ENCODE assay signal across 8 mouse cellular contexts in genomic region chr2:9878564-9879081, GRCm38 (mm10). TPM values are rescaled to one million over a fixed set of nuclear protein-coding genes. Genes with fewer than 3 reads are reported as not detected.
DNase-seq lines count a peak whose midpoint lies in the region; ATAC-seq lines count a peak whose summit lies in the region.

No protein-coding gene starts in this region.

- no peak overlapping the region for H3K27ac ChIP-seq in forebrain, embryonic 12.5 days
- H3K27ac ChIP-seq in liver, embryonic 15.5 days (replicated peaks): peak overlapping the region; percentile 45; the same call in 1 of the 2 replicates
- H3K27ac ChIP-seq in neural tube, embryonic 11.5 days (ENCODE audit: low read depth, low read length): no peak overlapping the region

- WGBS in forebrain, embryonic 12.5 days: under 1% methylated on average over 30 of the region's 33 CpGs
- WGBS in liver, embryonic 15.5 days (ENCODE audit: insufficient replicate concordance): under 1% methylated on average over 33 of the region's 33 CpGs
- under 1% methylated on average over 28 of the region's 33 CpGs for WGBS in neural tube, embryonic 11.5 days

- H3K9me3 ChIP-seq in forebrain, embryonic 12.5 days: no peaks in the 10 kb centered on the region
- no peaks in the 10 kb centered on the region for H3K9me3 ChIP-seq in liver, embryonic 15.5 days (replicated peaks)
- H3K9me3 ChIP-seq in neural tube, embryonic 11.5 days (ENCODE audit: control insufficient read depth, low read length): no peaks in the 10 kb centered on the region

- H3K36me3 ChIP-seq in forebrain, embryonic 12.5 days (replicated peaks): no peaks in the 10 kb centered on the region
- no peaks in the 10 kb centered on the region for H3K36me3 ChIP-seq in liver, embryonic 15.5 days (replicated peaks)
- H3K36me3 ChIP-seq in neural tube, embryonic 11.5 days (ENCODE audit: control insufficient read depth, insufficient read depth, low read length): no peaks in the 10 kb centered on the region

- peak overlapping the region; percentile 46 for H3K4me3 ChIP-seq in forebrain, embryonic 12.5 days (replicated peaks)
- H3K4me3 ChIP-seq in liver, embryonic 15.5 days (replicated peaks): peak overlapping the region; percentile 54
- peak overlapping the region; percentile 38 for H3K4me3 ChIP-seq in neural tube, embryonic 11.5 days (ENCODE audit: low read depth, low read length)

- peak overlapping the region; percentile 76 for H3K4me2 ChIP-seq in forebrain, embryonic 12.5 days
- H3K4me2 ChIP-seq in liver, embryonic 15.5 days: peak overlapping the region; percentile 76
- H3K4me2 ChIP-seq in neural tube, embryonic 11.5 days (ENCODE audit: low read depth): peak overlapping the region; percentile 82

- H3K4me1 ChIP-seq in forebrain, embryonic 12.5 days: peaks cover 57% of the 10 kb centered on the region
- H3K4me1 ChIP-seq in liver, embryonic 15.5 days (replicated peaks): peaks cover 31% of the 10 kb centered on the region
- H3K4me1 ChIP-seq in neural tube, embryonic 11.5 days (ENCODE audit: control insufficient read depth, insufficient read depth, low read length): peaks cover 9% of the 10 kb centered on the region

- H3K27me3 ChIP-seq in forebrain, embryonic 12.5 days: peaks cover 97% of the 10 kb centered on the region
- peaks cover 100% of the 10 kb centered on the region for H3K27me3 ChIP-seq in liver, embryonic 15.5 days
- peaks cover 96% of the 10 kb centered on the region for H3K27me3 ChIP-seq in neural tube, embryonic 11.5 days (ENCODE audit: control insufficient read depth, insufficient read depth, low read length)

- H3K9ac ChIP-seq in forebrain, embryonic 12.5 days: peak overlapping the region; percentile 48; the same call in 1 of the 2 replicates
- no peak overlapping the region for H3K9ac ChIP-seq in liver, embryonic 15.5 days
- H3K9ac ChIP-seq in neural tube, embryonic 11.5 days (ENCODE audit: low read length): no peak overlapping the region

- ATAC-seq in forebrain, embryonic 12.5 days (ENCODE audit: low FRiP score): peak; percentile 21; the same call in 1 of the 2 replicates
- ATAC-seq in liver, embryonic 15.5 days (ENCODE audit: insufficient read depth): peak; percentile 36
- ATAC-seq in neural tube, embryonic 11.5 days (ENCODE audit: insufficient read depth, low FRiP score, low TSS enrichment): peak; percentile 11; the same call in 1 of the 2 replicates

- peak; percentile 82 to 84 for DNase-seq in urinary bladder, adult 18-20 months (ENCODE audit: low spot score in 2 of 2)
- no peak for DNase-seq in urinary bladder, postnatal 10 days (ENCODE audit: low spot score)
- peak; percentile 94 for DNase-seq in induced T-regulatory cell, adult 2 months (ENCODE audit: low read depth)
- DNase-seq in neural tube, embryonic 11.5 days (ENCODE audit: low spot score): peak; percentile 69
- DNase-seq in right cerebral cortex, adult 18-20 months: no peak
- DNase-seq in cerebellum, adult 8-10 months: no peak

RNA-seq across cellular contexts. Expression of gene 4930412O13Rik, which starts 2.4 kb away (rescaled TPM):
- polyA plus RNA-seq in forebrain, embryonic 12.5 days (2016; fragmentation: Nextera tagmentation; extraction: Ambion mirVana): 0.45 TPM in 1 of 2 replicates, not detected in the other
- 0.14 TPM in 1 of 2 replicates, not detected in the other for polyA plus RNA-seq in liver, embryonic 15.5 days (2015; fragmentation: Nextera tagmentation; extraction: Ambion mirVana)
- polyA plus RNA-seq in neural tube, embryonic 11.5 days (2014; fragmentation: Nextera tagmentation; extraction: Ambion mirVana): 0.41 TPM in 1 of 2 replicates, not detected in the other

RNA-seq across cellular contexts. Expression of gene 9230102O04Rik, which starts 10.7 kb away (rescaled TPM):
- 0.50 TPM in 1 of 2 replicates, not detected in the other for polyA plus RNA-seq in forebrain, embryonic 12.5 days (2016; fragmentation: Nextera tagmentation; extraction: Ambion mirVana)
- not detected in 2 replicates for polyA plus RNA-seq in liver, embryonic 15.5 days (2015; fragmentation: Nextera tagmentation; extraction: Ambion mirVana)
- polyA plus RNA-seq in neural tube, embryonic 11.5 days (2014; fragmentation: Nextera tagmentation; extraction: Ambion mirVana): not detected in 2 replicates

RNA-seq across cellular contexts. Expression of gene Gata3, which starts 11.2 kb away (rescaled TPM):
- polyA plus RNA-seq in forebrain, embryonic 12.5 days (2016; fragmentation: Nextera tagmentation; extraction: Ambion mirVana): 3.2 and 10.9 TPM in 2 replicates
- polyA plus RNA-seq in liver, embryonic 15.5 days (2015; fragmentation: Nextera tagmentation; extraction: Ambion mirVana): 1.1 TPM in 2 replicates
- polyA plus RNA-seq in neural tube, embryonic 11.5 days (2014; fragmentation: Nextera tagmentation; extraction: Ambion mirVana): 8.6 and 9.1 TPM in 2 replicates

Comparison
In these comparisons a context has a peak if more than half of its experiments do, and no peak if none do; other contexts are left out.
1. DNase-seq: peak in urinary bladder, adult 18-20 months (2 of 2), induced T-regulatory cell, adult 2 months (single experiment) and neural tube, embryonic 11.5 days (single experiment); none in urinary bladder, postnatal 10 days (single experiment), right cerebral cortex, adult 18-20 months (single experiment) and cerebellum, adult 8-10 months (single experiment).
2. Peak in every context shown above with its lines, with median percentiles within 50 percentile points of each other: ATAC-seq, H3K4me2 ChIP-seq and H3K4me3 ChIP-seq.